Mouse (Mus musculus) E14TG2a.4 (cell line): ENCODE data around the gene Slc10a6.
A peak's percentile ranks its signal among the peaks of the same experiment; 100 is the strongest.

Experiments
- CTCF ChIP-seq: conservative IDR thresholded peaks from 2 replicates; pipeline ENCODE4 v1.5.1; 2014; ENCODE audit warnings: low read length
- NANOG ChIP-seq: IDR thresholded peaks from 2 replicates; pipeline ENCODE4 v1.6.1; 2014; ENCODE audit warnings: borderline replicate concordance, low read length, mixed read lengths

- TF ChIP-seq CTCF = 0 out of 2 replicates have a peak, but pooled peaks have one; percentile 18
- no peak for TF ChIP-seq NANOG
These were observed 26.3 kb upstream of the Slc10a6 start, which contains the start of gene 1700016H13Rik for GRCm38 (mm10) chr5:103655346-103656118.
